Mouse (Mus musculus): ENCODE data around the gene Vmn1r234.

Gene Vmn1r234

GRCm38 (mm10) chr17:21225787-21226186, at the start of gene Vmn1r234:
Gene Vmn1r234, plus strand, starts transcription at chr17:21226087.
- DNase-seq, result no peak

GRCm38 (mm10) chr17:21211081-21211480, 14.8 kb upstream of the Vmn1r234 start:
- DNase-seq, result peak in 1 of 2 experiments; percentile 5

GRCm38 (mm10) chr17:21231654-21232053, 5.8 kb downstream of the Vmn1r234 start:
- DNase-seq, result peak; percentile 35 to 53

GRCm38 (mm10) chr17:21256111-21256510, 30.2 kb downstream of the Vmn1r234 start, which contains the start of gene Vmn1r235:
Gene Vmn1r235, plus strand, starts transcription at chr17:21256411.
- DNase-seq, result no peak

- DNase-seq, result peak; percentile 35 to 58
These were observed 46.2 kb downstream of the Vmn1r234 start for GRCm38 (mm10) chr17:21272103-21272502.

- DNase-seq, result no peak
These were observed 56.8 kb downstream of the Vmn1r234 start, which contains the start of gene Vmn1r236 for GRCm38 (mm10) chr17:21282642-21283041. Gene Vmn1r236, plus strand, starts transcription at chr17:21282942.

- no peak for DNase-seq
These were observed 58.5 kb downstream of the Vmn1r234 start for GRCm38 (mm10) chr17:21284395-21284794.
